Comparison of ENCODE assay signal across 22 mouse cellular contexts in genomic region chr11:47228222-47228621, GRCm38 (mm10).
DNase-seq lines count a peak whose midpoint lies in the region; ATAC-seq and TF ChIP-seq lines count a peak whose summit lies in the region.
"Had no signal": no experiment of that assay in that cellular context is flagged by ENCODE, and none has a peak within 500 bp of the region (broad histone marks: within the 10 kb centered on the region; RNA-seq: fewer than 3 reads in every experiment).

No protein-coding gene starts in this region.

- H3K4me1 ChIP-seq in lung, embryonic 14.5 days (ENCODE audit: insufficient read depth): no peaks in the 10 kb centered on the region
- no peaks in the 10 kb centered on the region for H3K4me1 ChIP-seq in lung, embryonic 15.5 days
- H3K4me1 ChIP-seq in lung, postnatal 0 days (ENCODE audit: insufficient read depth, low read depth, low read length): no peaks in the 10 kb centered on the region
- H3K4me1 ChIP-seq in lung, embryonic 16.5 days (replicated peaks; ENCODE audit: control insufficient read depth, insufficient read depth, low read length): no peaks in the 10 kb centered on the region

- WGBS in lung, embryonic 14.5 days: 29% methylated on average over 1 of the region's 1 CpGs
- WGBS in lung, embryonic 15.5 days: 19% methylated on average over 1 of the region's 1 CpGs
- WGBS in lung, postnatal 0 days: 4% methylated on average over 1 of the region's 1 CpGs
- WGBS in lung, embryonic 16.5 days: 20% methylated on average over 1 of the region's 1 CpGs

- no peak overlapping the region for H3K4me2 ChIP-seq in lung, embryonic 14.5 days
- H3K4me2 ChIP-seq in lung, embryonic 15.5 days: no peak overlapping the region
- H3K4me2 ChIP-seq in lung, postnatal 0 days (replicated peaks; ENCODE audit: low read depth, low read length): no peak overlapping the region
- no peak overlapping the region for H3K4me2 ChIP-seq in lung, embryonic 16.5 days (ENCODE audit: low read depth, low read length)

- H3K27ac ChIP-seq in lung, embryonic 14.5 days (ENCODE audit: low read depth): no peak overlapping the region
- no peak overlapping the region for H3K27ac ChIP-seq in lung, embryonic 15.5 days
- no peak overlapping the region for H3K27ac ChIP-seq in lung, postnatal 0 days (ENCODE audit: low read length)
- H3K27ac ChIP-seq in lung, embryonic 16.5 days (ENCODE audit: low read length): no peak overlapping the region

- H3K9me3 ChIP-seq in lung, embryonic 14.5 days (ENCODE audit: low read depth, low read length): no peaks in the 10 kb centered on the region
- no peaks in the 10 kb centered on the region for H3K9me3 ChIP-seq in lung, embryonic 15.5 days
- H3K9me3 ChIP-seq in lung, postnatal 0 days (ENCODE audit: low read length): no peaks in the 10 kb centered on the region
- no peaks in the 10 kb centered on the region for H3K9me3 ChIP-seq in lung, embryonic 16.5 days (ENCODE audit: control insufficient read depth, low read length)

- TF ChIP-seq CTCF in lung, embryonic 14.5 days (IDR thresholded peaks at IDR 0.05; ENCODE audit: low read depth): no peak
- TF ChIP-seq CTCF in lung, postnatal 0 days (IDR thresholded peaks at IDR 0.05): no peak

- peak; percentile 74; the same call in 1 of the 2 replicates for ATAC-seq in lung, embryonic 14.5 days (ENCODE audit: insufficient read depth)
- ATAC-seq in lung, embryonic 15.5 days (ENCODE audit: borderline replicate concordance, extremely low read depth, low FRiP score, low TSS enrichment): peak; percentile 67; the same call in 1 of the 2 replicates
- ATAC-seq in lung, postnatal 0 days: no peak
- peak; percentile 72; the same call in 1 of the 2 replicates for ATAC-seq in lung, embryonic 16.5 days (ENCODE audit: low read depth)
- ATAC-seq: activated CD4-positive, CD25-positive, alpha-beta regulatory T cell, adult 4 months; CD4-positive, CD25-positive, alpha-beta regulatory T cell, adult 4 months; Patski had no signal

- TF ChIP-seq EP300 in lung, postnatal 0 days (IDR thresholded peaks at IDR 0.05): no peak

- no peaks in the 10 kb centered on the region for H3K27me3 ChIP-seq in lung, embryonic 14.5 days (ENCODE audit: insufficient read depth, low read length)
- H3K27me3 ChIP-seq in lung, embryonic 15.5 days: no peaks in the 10 kb centered on the region
- H3K27me3 ChIP-seq in lung, postnatal 0 days (replicated peaks; ENCODE audit: insufficient read depth, low read length): no peaks in the 10 kb centered on the region
- no peaks in the 10 kb centered on the region for H3K27me3 ChIP-seq in lung, embryonic 16.5 days (ENCODE audit: control insufficient read depth, insufficient read depth, low read depth, low read length)
- H3K27me3 ChIP-seq: CH12.LX, Patski had no signal

- no peak overlapping the region for H3K9ac ChIP-seq in lung, embryonic 14.5 days
- H3K9ac ChIP-seq in lung, embryonic 15.5 days: no peak overlapping the region
- no peak overlapping the region for H3K9ac ChIP-seq in lung, postnatal 0 days (replicated peaks; ENCODE audit: low read depth)
- H3K9ac ChIP-seq in lung, embryonic 16.5 days (ENCODE audit: low read length): no peak overlapping the region

- DNase-seq in heart, adult 11 months: peak; percentile 3
- no peak for DNase-seq in heart, adult 18-20 months
- peak; percentile 75 for DNase-seq in lung, embryonic 14.5 days
- no peak for DNase-seq in lung, postnatal 36 days
- DNase-seq in lung, postnatal 0 days (ENCODE audit: low spot score): no peak
- no peak for DNase-seq in lung, adult 18-20 months
- DNase-seq: adrenal gland, adult 2 months; adrenal gland, adult 8-10 months; adrenal gland, postnatal 10 days; adrenal gland, postnatal 14 days; adrenal gland, postnatal 25 days; adrenal gland, postnatal 36 days; B cell, adult 2 months; cerebellum, adult 11 months; cerebellum, adult 11-12 months had no signal

- H3K36me3 ChIP-seq in lung, embryonic 14.5 days (ENCODE audit: insufficient read depth): no peaks in the 10 kb centered on the region
- H3K36me3 ChIP-seq in lung, embryonic 15.5 days: no peaks in the 10 kb centered on the region
- no peaks in the 10 kb centered on the region for H3K36me3 ChIP-seq in lung, postnatal 0 days (ENCODE audit: insufficient read depth, low read length)
- no peaks in the 10 kb centered on the region for H3K36me3 ChIP-seq in lung, embryonic 16.5 days (ENCODE audit: control insufficient read depth, insufficient read depth, low read length)
- H3K36me3 ChIP-seq: G1E had no signal

- no peak overlapping the region for H3K4me3 ChIP-seq in lung, embryonic 14.5 days (ENCODE audit: low read depth, low read length)
- no peak overlapping the region for H3K4me3 ChIP-seq in lung, embryonic 15.5 days
- no peak overlapping the region for H3K4me3 ChIP-seq in lung, postnatal 0 days (ENCODE audit: low read depth, low read length)
- H3K4me3 ChIP-seq in lung, embryonic 16.5 days (ENCODE audit: low read length): no peak overlapping the region

Comparison
In these comparisons a context has a peak if more than half of its experiments do, and no peak if none do; other contexts are left out.
1. DNase-seq: peak in heart, adult 11 months (single experiment) and lung, embryonic 14.5 days (single experiment); none in heart, adult 18-20 months (0 of 2), lung, postnatal 36 days (single experiment), lung, postnatal 0 days (single experiment) and lung, adult 18-20 months (0 of 2).